Mouse (Mus musculus) G1E (cell line): Measurements from ENCODE around the gene Dkc1.

Experiments
- CTCF ChIP-seq: IDR thresholded peaks from 2 replicates; pipeline ENCODE4 v1.5.1; 2012; ENCODE audit warnings: low read depth, low read length, inconsistent platforms, mixed read lengths
- GATA1 ChIP-seq: IDR thresholded peaks from 2 replicates; pipeline ENCODE4 v1.6.1; 2012; ENCODE audit warnings: borderline replicate concordance, low read length, inconsistent platforms, mixed read lengths
- GATA2 ChIP-seq: IDR thresholded peaks from 2 replicates; pipeline ENCODE4 v1.6.1; 2012; ENCODE audit warnings: low read depth, low read length, inconsistent platforms, borderline replicate concordance
- POLR2AphosphoS5 ChIP-seq: IDR thresholded peaks from 2 replicates; pipeline ENCODE4 v1.6.1; 2012; ENCODE audit warnings: low read depth, low read length, inconsistent platforms; ENCODE audit not compliant: insufficient replicate concordance
- TAL1 ChIP-seq: conservative IDR thresholded peaks from 2 replicates; pipeline ENCODE4 v1.6.1; 2012; ENCODE audit warnings: low read depth, low read length, inconsistent platforms, mixed read lengths

GRCm38 (mm10) chrX:75128333-75128980 is 32.8 kb downstream of the Dkc1 start:
- TF ChIP-seq CTCF (no peak), GATA1 (no peak), GATA2 (no peak), POLR2AphosphoS5 (no peak), TAL1 (no peak)
